Mouse (Mus musculus) adrenal gland, adult (tissue): ENCODE results near the gene Tmem104.
A peak's percentile ranks its signal among the peaks of the same experiment; 100 is the strongest.

Experiments
- DNase-seq, 2 experiments: peaks; one replicate each; pipeline ENCODE4 v3.0.0; 2022 to 2023; ENCODE audit warnings: low spot score in 1 of 2; ENCODE audit not compliant: inconsistent age in 2 of 2

The Tmem104 gene

DNA sequence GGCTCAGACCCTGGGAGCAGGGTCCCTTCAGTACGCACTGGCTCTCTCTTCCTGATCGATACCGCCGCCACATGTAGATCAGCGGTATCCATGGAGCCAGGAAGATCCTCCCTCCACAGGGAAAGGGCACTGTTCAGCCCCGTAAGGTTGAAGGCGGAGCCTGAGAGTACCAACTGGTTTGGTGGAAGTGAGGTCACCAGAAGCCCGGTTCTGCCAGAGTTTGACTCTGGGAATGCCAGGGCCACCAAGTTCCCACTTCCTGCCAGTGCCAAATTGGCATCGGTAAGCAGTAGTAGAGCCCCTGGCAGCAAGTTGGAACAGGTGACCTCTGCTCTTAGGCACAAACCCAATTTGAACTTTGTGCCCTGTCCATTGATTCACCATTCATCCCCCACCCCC, 22.3 kb upstream of the Tmem104 start:
- peak; percentile 83 to 90 for DNase-seq

DNA sequence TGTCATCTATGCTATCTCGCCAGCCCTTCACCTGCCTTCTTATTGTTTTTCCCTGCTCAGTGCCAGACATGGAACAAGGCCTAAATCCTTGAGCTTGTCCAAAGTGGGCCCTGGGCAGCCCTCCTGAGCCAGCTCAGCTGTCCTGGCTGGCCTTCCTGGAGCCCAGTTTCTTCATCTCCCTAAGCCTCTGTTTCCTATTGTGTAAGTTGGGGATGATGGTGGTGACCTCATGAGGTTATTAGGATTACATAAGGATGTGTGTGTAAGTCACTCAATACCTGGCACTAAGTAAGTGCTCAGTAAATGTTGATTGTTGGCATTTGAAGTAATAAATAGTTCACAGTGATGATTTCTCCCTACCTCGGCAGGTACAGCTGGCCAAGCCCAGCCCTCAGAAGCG, 20.5 kb upstream of the Tmem104 start:
- DNase-seq, result peak in 1 of 2 experiments; percentile 25

DNA sequence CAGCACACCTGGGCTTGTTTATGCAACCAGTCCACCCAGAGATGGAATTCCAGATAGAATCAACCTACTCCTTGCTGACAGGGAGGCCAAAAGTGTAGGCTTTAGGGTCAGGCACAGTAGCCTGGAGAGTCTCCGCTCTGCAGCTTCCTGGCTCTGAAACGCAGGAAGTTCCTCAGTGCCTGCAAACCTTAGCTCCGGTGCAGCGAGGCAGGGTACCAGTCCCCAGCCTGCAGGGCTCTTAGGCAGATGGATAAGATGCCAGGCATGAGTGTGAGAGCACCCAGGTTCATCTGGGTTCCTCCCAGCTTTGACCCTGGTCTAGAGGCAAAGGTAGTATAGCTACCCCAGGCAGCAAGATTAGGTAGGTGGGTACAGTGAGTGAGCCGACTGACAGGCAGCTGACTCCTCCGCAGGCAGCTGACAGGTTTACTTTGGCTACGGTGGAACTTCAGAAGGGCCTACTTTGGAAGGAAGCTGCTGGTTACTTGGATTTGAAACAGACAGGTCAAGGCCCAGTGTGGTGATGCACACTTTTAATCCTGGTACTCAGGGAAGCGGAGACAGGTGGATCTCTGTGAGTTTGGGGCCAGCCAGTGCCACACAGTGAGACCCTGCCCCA, 19.5 kb upstream of the Tmem104 start:
- peak in 1 of 2 experiments; percentile 19 for DNase-seq

DNA sequence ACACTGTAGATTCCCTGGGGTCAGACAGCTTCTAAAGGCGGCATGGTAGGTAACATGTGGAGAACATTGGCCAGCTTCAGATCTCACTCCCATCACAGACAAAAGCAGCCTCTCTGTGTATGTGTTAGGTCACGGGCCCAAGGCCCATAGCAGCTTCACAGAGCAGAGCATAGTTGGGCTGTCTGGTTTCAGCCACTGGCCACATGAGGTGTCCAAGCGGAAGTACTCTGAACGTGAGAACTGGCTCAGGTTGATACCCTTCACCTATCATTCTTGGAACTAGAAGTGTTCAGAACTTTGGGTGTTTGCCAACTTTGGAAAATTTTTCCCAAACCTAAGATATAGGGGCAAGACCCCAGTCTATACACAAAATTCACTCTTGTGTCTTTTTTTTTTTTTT, 17.9 kb upstream of the Tmem104 start:
- DNase-seq, result peak in 1 of 2 experiments; percentile 25

DNA sequence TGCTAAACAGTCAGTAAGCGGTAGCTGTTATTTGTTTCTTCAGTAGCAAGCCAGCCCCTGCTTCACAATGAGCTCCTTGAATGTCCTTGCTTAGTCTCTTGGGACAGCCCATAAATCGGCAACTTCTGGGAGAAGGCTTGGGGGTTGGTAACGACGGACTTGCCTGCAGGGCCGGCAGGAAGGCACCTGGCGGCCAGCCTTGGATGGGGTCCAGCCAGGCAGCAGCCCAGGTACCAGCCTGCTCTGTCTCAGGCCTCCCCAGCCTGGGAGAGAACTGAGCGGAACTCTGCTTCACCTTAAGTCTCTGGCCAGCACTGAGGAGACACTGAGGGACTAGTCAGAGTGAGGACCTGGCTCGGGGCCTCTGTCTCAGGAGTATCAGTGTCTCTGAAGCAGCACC, 16.2 kb upstream of the Tmem104 start:
- DNase-seq, result no peak

DNA sequence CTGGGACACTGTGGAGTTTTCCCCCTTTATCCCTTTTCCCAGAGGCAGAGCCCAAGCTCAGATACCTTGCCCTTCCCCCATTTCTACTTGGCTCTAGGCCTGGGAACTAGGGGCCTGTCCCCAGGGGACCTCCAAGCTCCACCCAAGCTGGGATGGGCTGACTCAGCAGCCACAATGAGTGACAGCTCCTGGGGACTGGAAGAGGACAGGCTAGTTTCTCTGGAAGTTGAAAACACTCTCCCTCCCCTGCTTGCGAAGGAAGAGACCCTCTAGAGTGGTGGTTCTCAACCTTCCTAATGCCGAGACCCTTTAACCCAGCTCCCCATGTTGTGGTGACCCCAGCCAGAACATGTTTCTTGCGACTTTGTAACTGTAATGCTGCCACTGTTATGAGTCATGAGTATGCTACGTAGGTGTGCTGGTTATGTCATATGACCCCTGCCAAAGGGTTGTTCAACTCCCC, 14.4 kb upstream of the Tmem104 start:
- DNase-seq, result peak in 1 of 2 experiments; percentile 63

DNA sequence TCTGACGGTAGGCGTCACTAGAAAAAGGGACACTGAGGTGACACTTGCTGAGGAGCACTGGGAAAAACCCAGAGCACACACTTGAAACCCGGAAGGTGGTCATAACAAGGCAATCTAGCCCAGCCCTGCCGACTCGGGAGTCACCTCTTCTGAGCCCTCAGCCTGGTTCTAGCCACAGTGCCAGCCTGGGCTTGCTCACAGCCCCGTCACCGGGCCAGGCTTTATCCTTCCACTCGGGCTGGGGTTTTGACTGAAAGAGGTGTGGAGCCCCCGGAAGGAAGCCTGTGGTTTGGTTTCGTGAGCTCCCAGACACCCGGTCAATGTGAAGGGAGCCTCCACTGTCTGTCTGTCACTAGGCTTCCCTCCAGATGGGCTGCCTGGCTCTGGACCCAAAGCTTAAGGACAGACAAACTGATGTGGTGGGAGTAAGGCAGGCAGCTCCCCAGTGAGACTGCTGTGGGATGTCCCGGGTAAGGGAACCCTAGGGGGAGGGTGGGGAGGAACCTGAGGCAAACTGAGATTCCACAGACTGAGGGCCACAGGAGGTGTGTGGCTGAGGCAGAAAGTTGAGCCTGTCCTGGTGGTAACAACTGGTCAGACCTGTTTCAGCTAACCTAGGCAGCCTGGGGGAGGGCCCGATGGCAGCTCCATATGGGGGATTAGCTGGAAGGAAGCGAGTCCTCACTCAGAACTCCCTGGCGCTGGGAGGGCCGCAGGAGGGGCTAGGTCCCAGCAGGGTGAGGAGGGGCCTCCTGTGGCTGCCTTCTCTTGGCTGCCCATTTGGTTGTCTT, 13.5 kb upstream of the Tmem104 start:
- no peak for DNase-seq

DNA sequence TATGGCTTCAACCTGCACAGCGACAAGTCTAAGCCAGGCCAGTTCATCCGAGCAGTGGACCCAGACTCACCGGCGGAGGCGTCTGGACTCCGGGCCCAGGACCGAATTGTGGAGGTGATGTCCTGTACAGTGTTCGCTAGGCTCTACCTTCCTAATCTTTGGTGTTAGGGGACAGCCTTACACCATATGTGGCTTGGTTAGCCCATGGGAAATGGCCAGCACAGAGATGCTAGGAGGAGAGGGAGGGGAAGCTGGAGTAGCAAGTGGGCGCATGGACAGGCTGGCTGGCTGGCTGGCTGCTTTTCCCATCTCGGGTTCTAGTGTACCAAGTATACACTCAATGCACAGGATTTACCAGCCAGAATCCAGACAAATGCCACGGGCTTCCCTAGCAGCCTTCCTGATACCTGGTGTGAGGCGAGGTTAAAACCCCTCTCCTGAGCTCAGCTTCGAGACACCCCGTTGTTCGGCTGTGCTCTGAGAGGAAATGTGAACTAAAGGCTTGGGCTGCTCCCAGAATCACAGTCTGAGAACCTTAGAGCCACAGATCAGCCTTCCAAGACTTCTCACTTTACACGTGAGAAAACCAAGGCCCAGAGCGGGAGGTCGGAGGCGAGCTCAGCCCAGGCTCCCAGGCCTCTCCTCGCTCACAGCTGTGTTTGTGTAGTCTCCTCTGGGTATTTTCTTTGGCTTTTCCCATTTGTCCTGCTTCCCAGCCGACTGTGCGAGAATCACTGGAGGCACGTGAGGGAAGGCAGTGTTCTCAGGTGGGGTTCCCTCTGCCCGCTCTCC, 10.7 kb upstream of the Tmem104 start:
- DNase-seq, result no peak

DNA sequence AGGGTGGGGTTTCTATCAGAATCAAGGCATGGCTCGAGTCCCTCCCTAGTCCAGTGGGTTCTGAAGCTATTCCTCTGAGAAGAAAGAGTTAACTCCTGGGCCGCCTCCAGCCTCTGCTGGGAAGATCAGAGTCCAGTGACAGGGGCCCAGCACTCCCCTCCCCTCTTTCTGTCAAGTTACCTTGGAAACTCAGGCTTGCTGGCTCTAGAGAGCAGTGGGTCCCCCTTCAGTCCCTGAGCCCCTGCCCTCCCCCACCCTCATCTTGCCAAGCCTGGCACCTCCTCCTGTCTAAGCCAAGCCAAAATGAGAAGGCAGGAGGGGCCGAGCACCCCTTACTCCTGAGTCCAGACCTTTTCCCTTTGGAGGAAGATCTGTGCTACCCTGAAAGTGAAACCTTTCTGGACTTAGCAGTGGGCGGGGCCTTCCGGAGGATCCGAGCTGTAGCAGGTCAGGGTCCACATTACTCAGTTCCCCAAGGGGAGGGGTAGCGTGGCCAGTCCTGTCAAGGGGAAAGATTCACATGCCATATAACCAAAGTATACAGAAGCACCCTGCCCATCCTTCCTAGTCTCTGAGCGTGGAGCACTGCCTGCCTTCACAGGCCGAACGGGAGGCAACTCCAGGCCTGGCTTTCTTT, 9.6 kb upstream of the Tmem104 start:
- DNase-seq, result peak; percentile 47 to 78

DNA sequence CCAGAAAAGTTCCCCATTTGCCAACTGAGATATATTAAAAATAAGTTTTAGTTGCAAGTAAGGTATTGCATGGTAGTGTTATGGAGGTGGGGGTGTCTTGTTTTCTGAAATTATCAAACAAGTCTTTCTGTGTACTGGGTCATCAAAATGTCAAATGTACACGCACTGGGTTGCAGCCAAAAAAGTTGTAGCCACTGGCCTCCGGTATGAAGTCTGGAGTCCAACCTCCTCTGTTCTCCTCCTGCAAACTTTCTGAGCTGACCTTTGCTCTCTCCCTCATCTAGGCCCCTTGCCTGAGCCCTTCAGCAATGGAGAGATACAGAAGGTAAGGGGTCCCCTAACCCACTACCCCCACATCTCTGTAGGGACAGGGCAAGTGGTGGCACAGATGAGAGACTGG, 8.5 kb upstream of the Tmem104 start:
- no peak for DNase-seq

DNA sequence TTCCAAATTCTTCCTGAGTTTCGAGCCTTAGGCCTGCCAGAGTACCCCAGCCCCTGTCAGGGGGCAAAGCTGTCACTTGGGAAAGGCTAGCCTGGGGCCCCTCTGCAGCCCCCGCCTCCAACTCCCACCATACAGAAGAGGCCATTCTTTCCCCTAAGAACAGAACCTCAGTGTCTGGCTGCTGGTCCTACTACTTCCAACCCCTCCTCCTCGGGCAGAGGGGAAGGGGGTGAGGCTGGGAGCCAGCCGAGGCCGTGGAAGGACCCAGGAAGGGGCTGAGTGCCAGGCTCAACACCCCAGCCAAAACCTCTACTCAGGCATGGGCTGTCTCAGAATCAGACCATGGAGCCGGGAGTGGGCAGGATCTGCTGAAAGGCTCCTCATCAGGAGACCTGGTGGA, 8.1 kb upstream of the Tmem104 start:
- DNase-seq, result no peak

DNA sequence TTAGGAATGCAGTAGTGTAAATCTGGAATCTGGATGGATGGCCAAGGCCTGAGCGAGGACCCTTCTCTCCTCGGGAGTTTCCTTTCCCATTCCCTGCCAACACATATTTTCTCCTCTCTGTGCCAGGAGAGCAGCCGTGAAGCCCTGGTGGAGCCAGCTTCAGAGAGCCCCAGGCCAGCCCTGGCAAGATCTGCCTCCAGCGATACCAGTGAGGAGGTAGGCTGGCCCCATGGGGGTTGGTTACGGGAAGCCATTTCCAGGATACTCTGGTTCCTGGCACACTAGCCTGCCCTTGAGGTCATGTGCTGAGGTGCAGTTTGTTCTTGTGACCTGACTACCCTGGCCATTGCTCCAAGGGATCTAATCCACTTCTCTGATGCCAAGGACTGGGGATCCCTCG, 7.4 kb upstream of the Tmem104 start:
- peak in 1 of 2 experiments; percentile 60 for DNase-seq

DNA sequence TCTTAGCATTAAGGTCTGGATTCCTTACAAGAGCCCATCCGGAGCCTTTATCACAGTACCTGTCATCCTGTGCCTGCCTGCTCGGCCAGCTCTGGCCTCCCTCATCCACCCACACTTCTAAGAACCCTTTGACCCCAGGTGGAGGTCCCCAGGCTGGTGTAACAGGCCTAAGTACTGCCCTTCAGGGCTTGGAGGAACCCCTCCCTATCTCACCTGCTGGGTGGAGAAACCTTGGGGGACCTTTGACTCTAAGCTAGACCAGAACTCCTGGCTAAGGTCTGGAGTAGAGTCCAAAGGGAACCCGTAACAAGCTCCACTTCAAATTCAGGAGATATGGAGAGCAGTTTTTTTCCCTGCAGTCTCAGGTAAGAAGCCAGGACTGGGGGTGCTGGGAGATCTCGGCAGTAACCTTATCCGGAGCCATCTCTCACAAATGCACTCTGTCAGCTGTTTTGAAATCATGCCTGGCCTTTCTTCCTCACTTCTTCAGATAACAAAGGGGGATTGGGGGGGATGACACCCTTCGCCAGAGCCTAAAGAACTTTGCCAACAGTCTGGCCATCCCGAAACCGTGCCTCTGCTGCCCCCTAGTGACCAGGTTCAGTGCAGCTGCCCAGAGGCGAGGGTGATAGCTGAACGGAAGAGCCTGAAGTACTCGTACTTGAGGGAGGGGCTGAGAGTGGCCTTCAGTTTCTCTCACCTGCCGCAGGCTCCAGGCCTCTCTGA, 5.2 kb upstream of the Tmem104 start:
- peak; percentile 80 to 94 for DNase-seq

DNA sequence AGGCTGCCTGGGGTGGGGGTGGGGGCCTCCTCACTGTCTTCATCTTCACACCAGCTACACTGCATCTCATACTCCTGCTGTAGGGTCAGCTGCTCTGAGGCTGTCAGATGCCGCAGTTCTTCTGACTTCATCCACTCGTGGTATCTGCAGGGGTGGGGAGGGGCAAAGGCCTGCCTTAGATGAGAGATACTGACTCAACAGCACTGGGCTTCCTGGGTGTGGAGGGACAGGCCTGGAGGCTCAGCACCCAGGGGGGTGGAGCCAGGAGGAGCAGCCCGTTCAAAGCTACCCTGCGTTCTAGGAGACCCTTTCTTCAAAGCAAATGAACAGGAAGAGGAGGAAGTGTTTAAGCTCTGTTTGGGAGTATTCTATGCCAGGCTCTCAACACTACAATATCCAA, 2.3 kb upstream of the Tmem104 start:
- DNase-seq, result no peak

DNA sequence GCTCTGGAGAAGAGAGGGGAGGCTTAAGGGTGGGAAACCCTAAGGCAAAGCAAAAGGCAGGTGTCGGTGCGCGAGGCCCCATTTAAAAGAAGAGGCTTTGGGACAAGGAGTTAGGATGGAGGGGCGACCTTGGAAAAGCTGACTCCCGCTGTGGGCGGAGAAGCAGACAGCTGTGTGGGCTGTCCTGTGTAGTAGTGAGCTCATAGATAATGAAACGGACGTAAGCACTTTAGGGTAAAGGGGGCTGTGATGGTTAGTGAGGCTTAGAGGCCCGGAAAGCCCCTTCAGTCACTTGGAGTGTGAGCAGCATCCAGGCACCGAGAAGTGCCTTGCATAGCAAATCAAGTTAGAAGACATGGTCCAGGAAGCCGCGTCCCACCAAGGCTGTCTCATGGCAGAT, 406 bp downstream of the Tmem104 start, which contains the start of gene Nat9:
Gene Nat9 (minus strand): TSS at position 167 of the 400 bp plus-strand sequence.
- no peak for DNase-seq

DNA sequence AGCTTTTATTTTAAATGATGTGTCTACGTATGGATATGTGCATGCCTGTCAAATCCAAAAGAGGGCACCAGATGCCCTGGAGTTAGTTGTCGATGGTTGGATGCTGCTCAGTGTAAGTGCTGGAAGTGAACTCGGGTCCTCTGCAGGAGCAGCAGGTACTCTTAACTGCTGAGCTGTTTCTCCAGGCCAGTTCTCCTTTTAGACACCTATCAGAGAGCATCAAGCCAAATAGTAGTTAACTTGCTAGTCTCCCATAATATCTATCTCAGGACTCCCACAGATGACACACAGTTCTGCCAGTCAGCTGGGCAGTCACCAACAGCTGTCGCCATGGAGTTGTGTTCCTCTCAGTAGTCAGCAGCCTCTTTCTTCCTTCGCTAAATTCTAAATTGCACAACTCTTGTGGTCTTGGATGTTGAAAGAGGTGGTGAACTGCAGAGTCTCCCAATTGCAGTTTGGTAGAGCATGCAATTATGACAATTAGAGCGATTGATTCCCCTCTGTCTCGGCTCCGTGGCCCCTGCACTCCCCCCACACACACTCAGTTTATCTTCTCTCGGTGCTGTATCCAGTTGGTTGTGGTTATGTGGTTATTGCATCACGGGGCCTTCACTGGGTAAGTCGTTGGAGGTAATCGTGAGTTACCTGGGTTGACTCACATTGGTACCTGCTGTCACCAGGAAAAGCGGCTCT, 1.4 kb downstream of the Tmem104 start:
- DNase-seq, result peak in 1 of 2 experiments; percentile 48

DNA sequence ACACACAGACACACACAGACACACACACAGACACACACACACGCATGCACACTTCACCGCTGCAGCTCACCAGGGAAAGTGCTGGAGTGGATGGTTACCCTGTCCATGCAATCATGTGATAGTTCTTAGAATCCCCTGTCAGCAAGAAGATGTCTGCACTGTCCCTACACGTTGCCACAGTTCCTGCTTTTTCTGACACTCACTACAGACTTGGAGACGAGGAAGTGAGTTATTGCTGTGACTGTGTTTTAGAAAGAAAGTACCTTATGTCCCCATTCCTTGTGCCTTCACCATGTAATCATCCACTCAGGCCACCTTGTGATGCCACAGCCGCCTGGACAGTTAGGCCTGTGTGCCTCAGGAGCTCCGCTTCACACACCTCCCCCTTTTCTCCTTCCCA, 2.0 kb downstream of the Tmem104 start:
- DNase-seq, result no peak

DNA sequence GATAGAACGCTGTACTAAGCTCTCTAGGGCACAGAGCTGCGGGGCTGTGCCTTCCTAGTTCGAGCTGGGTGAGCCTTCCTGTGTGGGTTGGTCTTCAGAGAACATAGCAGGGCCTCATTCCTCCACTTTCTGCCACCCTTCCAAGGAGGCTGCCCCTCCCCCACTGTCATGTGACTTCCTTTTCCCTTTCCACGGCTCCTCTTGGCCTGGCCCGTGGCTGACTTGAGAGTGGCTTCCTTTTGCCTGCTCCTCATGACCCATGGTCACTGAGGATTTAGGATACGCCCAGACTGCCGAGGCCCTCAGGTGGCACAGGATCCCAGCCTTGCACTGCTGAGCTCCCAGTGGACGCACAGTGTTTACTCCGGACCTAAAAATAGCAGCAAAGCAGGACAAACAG, 4.9 kb downstream of the Tmem104 start:
- peak; percentile 58 to 71 for DNase-seq

DNA sequence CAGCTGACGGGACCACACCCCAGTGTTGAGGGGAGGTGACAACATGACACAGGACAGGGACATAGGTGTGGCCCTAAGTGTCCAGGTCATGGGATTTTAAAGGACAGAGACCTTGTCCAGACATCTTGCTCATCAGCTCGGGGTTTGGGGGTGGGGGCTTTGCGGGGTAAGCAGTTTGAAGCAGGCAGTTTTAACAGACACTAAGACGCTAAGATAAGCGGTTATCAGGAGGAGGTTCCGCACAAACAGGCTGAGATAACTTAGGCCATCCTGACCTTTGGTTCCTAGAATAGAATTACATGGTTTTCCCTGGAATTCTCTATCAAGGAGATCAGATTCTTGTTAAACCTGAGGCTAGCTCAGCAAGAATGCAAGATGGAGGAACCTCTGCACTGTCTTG, 7.4 kb downstream of the Tmem104 start:
- DNase-seq, result no peak

DNA sequence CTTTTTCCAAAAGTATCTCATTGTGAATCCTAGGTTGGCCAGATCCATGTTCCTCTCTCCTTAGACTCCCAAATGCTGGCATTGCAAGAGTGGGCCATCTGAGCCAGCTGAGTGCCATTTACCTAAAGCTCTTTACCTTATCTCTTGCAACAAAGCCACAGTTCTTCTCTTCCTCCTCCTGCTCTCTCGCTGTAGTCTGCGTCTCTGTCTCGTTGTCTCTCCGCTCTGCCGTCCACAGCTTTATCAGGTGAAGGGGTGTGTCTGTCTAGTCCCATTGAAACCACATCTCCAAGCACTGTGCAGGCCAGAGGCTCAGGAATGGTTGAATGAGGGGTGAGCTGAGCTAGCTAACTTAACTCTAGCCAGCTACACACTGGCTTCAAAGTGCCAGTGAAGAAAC, 8.6 kb downstream of the Tmem104 start:
- no peak for DNase-seq
